Mouse (Mus musculus): ENCODE measurements around the gene Tex36. TPM values are rescaled to one million over a fixed set of nuclear protein-coding genes. Genes with fewer than 3 reads are reported as not detected.
A peak's percentile ranks its signal among the peaks of the same experiment; 100 is the strongest.

The Tex36 gene
- polyA plus RNA-seq, 1 experiment from 2014 or later, result not detected

- H3K4me2 ChIP-seq (replicated peaks), result no peak overlapping the region
- ATAC-seq (replicated peaks), result peak; percentile 74; the same call in 1 of the 2 replicates
- H3K9ac ChIP-seq (replicated peaks), result no peak overlapping the region
- no peaks in the 10 kb centered on the region for H3K36me3 ChIP-seq
- peaks cover 9% of the 10 kb centered on the region for H3K4me1 ChIP-seq
- no peaks in the 10 kb centered on the region for H3K9me3 ChIP-seq
- 46% methylated on average over 11 of the region's 11 CpGs for WGBS
- H3K27me3 ChIP-seq, result no peaks in the 10 kb centered on the region
- no peak overlapping the region for H3K4me3 ChIP-seq
- H3K27ac ChIP-seq (replicated peaks), result no peak overlapping the region
These were observed 18.8 kb upstream of the Tex36 start for GRCm38 (mm10) chr7:133620721-133621120.

GRCm38 (mm10) chr7:133612981-133613380 lies 11.0 kb upstream of the Tex36 start:
- 82% methylated on average over 2 of the region's 2 CpGs for WGBS
- Histone ChIP-seq H3K27ac (replicated peaks) (no peak overlapping the region), H3K27me3 (no peaks in the 10 kb centered on the region), H3K4me1 (peaks cover 21% of the 10 kb centered on the region), H3K9me3 (no peaks in the 10 kb centered on the region), H3K36me3 (no peaks in the 10 kb centered on the region), H3K4me3 (no peak overlapping the region), H3K9ac (replicated peaks) (no peak overlapping the region), H3K4me2 (replicated peaks) (no peak overlapping the region)
- ATAC-seq (replicated peaks), result no peak

- peak overlapping the region; percentile 81 for H3K27ac ChIP-seq (replicated peaks)
- H3K9me3 ChIP-seq, result no peaks in the 10 kb centered on the region
- peak; percentile 69; the same call in 1 of the 2 replicates for ATAC-seq (replicated peaks)
- H3K4me2 ChIP-seq (replicated peaks), result 0 out of 2 replicates have a peak overlapping the region, but pooled peaks have one; percentile 27
- no peak overlapping the region for H3K9ac ChIP-seq (replicated peaks)
- no peak overlapping the region for H3K4me3 ChIP-seq
- peaks cover 34% of the 10 kb centered on the region for H3K4me1 ChIP-seq
- no peaks in the 10 kb centered on the region for H3K36me3 ChIP-seq
- H3K27me3 ChIP-seq, result no peaks in the 10 kb centered on the region
- WGBS, result 34% methylated on average over 8 of the region's 8 CpGs
These were observed 7.6 kb upstream of the Tex36 start for GRCm38 (mm10) chr7:133609585-133609984.

DNA sequence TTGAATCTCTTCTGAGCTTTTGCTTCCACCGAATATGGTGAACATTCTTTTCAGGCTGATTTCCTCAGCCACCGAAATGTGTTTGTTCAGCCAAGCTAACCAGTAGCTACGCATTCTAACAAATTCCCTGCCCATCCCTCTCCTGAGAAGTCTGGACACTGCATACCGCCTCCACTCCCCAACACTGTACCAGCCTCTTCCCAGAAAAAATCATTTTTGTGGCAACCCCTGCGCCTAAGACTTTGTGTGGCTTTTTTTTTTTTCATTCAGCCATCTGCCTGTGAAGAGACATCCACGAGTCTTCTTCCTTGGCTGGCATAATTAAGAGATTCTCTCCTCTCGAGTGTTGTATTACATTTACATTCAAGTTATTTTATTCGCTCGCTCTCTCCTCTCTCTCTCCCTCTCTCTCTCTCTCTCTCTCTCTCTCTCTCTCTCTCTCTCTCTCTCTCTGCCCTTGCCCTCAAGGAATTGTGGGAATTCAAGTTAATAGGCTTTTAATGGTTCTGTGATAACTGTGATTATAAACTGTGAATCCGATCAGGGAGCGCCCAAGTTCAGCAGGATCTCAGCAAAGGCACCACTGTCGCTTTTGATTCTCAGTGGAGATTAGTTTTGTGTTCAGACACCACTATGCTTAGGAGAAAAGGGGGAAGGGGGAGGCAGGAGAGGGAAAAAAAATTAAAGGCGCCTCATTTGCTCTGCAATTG lies 6.8 kb upstream of the Tex36 start:
- peaks cover 34% of the 10 kb centered on the region for H3K4me1 ChIP-seq
- peak; percentile 38; the same call in 1 of the 2 replicates for ATAC-seq (replicated peaks)
- no peaks in the 10 kb centered on the region for H3K27me3 ChIP-seq
- H3K9ac ChIP-seq (replicated peaks), result no peak overlapping the region
- H3K4me2 ChIP-seq (replicated peaks), result peak overlapping the region; percentile 27
- H3K36me3 ChIP-seq, result no peaks in the 10 kb centered on the region
- H3K27ac ChIP-seq (replicated peaks), result peak overlapping the region; percentile 81
- WGBS, result 33% methylated on average over 13 of the region's 13 CpGs
- no peaks in the 10 kb centered on the region for H3K9me3 ChIP-seq
- H3K4me3 ChIP-seq, result no peak overlapping the region

GRCm38 (mm10) chr7:133607883-133608575 lies 6.1 kb upstream of the Tex36 start:
- ATAC-seq (replicated peaks), result 0 out of 2 replicates have a peak, but pooled peaks have one; percentile 32
- Histone ChIP-seq H3K4me2 (replicated peaks) (no peak overlapping the region), H3K27ac (replicated peaks) (peak overlapping the region; percentile 81), H3K4me1 (peaks cover 34% of the 10 kb centered on the region), H3K9me3 (no peaks in the 10 kb centered on the region), H3K27me3 (no peaks in the 10 kb centered on the region), H3K4me3 (no peak overlapping the region), H3K9ac (replicated peaks) (0 out of 2 replicates have a peak overlapping the region, but pooled peaks have one; percentile 1), H3K36me3 (no peaks in the 10 kb centered on the region)
- WGBS, result 40% methylated on average over 13 of the region's 13 CpGs

- no peaks in the 10 kb centered on the region for H3K36me3 ChIP-seq
- H3K4me2 ChIP-seq (replicated peaks), result no peak overlapping the region
- peaks cover 34% of the 10 kb centered on the region for H3K4me1 ChIP-seq
- no peaks in the 10 kb centered on the region for H3K9me3 ChIP-seq
- no peak for ATAC-seq (replicated peaks)
- H3K4me3 ChIP-seq, result no peak overlapping the region
- no peak overlapping the region for H3K9ac ChIP-seq (replicated peaks)
- no peaks in the 10 kb centered on the region for H3K27me3 ChIP-seq
- WGBS, result 36% methylated on average over 5 of the region's 5 CpGs
- H3K27ac ChIP-seq (replicated peaks), result peak overlapping the region; percentile 81
These were observed 5.4 kb upstream of the Tex36 start for GRCm38 (mm10) chr7:133607331-133607730.

DNA sequence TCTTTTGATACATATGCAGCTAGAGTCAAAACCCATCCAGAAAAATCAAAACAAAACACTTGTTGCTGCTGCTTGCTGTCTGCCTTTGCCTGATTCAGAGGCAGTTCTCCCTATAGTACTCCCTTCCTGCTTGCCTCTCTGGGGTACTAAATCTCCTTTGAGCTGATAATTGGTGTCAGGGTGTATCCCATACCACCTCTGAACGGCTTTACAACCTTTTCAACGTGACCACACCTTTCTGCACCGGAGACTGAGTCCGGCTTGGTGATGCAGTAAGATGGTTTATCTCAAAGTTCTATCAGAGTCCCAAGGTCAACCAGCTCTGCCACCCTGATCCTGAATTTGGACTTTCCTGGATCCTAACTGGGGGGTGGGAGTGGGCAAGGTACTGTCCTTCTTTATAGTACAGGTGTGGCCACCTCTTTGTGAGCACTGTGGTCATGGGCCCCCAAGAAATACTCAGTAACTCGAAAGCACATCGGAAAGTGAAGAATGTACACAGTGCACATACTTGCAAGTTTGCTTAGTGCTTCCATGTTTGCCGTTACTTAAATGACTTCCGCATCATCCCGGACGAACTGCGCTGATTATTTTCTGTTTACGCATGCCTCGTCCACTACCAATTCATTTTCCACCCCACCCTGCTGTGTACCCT lies 2.6 kb upstream of the Tex36 start:
- 88% methylated on average over 13 of the region's 13 CpGs for WGBS
- no peak overlapping the region for H3K4me2 ChIP-seq (replicated peaks)
- H3K36me3 ChIP-seq, result no peaks in the 10 kb centered on the region
- H3K4me3 ChIP-seq, result no peak overlapping the region
- H3K27me3 ChIP-seq, result no peaks in the 10 kb centered on the region
- H3K9me3 ChIP-seq, result no peaks in the 10 kb centered on the region
- no peak overlapping the region for H3K27ac ChIP-seq (replicated peaks)
- H3K9ac ChIP-seq (replicated peaks), result no peak overlapping the region
- H3K4me1 ChIP-seq, result peaks cover 29% of the 10 kb centered on the region
- ATAC-seq (replicated peaks), result no peak

- H3K27me3 ChIP-seq, result no peaks in the 10 kb centered on the region
- no peaks in the 10 kb centered on the region for H3K36me3 ChIP-seq
- no peak overlapping the region for H3K4me2 ChIP-seq (replicated peaks)
- H3K9me3 ChIP-seq, result no peaks in the 10 kb centered on the region
- 81% methylated on average over 2 of the region's 2 CpGs for WGBS
- H3K27ac ChIP-seq (replicated peaks), result no peak overlapping the region
- H3K4me3 ChIP-seq, result no peak overlapping the region
- ATAC-seq (replicated peaks), result no peak
- H3K4me1 ChIP-seq, result peaks cover 15% of the 10 kb centered on the region
- no peak overlapping the region for H3K9ac ChIP-seq (replicated peaks)
These were observed 1.2 kb upstream of the Tex36 start for GRCm38 (mm10) chr7:133603156-133603555.

GRCm38 (mm10) chr7:133600558-133600957 lies 1.4 kb downstream of the Tex36 start:
- Histone ChIP-seq H3K4me1 (no peaks in the 10 kb centered on the region), H3K4me3 (no peak overlapping the region), H3K9me3 (no peaks in the 10 kb centered on the region), H3K9ac (replicated peaks) (no peak overlapping the region), H3K4me2 (replicated peaks) (no peak overlapping the region), H3K27ac (replicated peaks) (no peak overlapping the region), H3K36me3 (no peaks in the 10 kb centered on the region), H3K27me3 (no peaks in the 10 kb centered on the region)
- ATAC-seq (replicated peaks), result no peak
- WGBS, result 63% methylated on average over 1 of the region's 1 CpGs

DNA sequence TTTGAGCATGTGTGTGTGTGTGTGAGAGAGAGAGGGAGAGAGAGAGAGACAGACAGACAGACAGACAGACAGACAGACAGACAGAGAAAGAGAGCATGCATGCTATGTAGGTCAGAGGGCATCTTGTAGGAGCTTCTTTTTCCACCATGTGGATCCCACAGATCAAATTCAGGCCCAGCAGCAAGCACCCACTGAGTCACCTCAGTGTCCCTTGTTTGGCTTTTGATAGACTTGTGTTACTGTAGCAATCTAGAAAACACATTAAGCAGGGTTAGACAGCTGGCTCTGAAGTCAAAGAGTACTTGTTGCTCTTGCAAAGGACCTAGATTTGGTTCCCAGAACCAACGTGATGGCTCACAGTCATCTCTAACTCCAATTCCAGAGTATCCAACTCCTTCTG lies 10.2 kb downstream of the Tex36 start:
- 86% methylated on average over 1 of the region's 1 CpGs for WGBS
- no peak overlapping the region for H3K4me3 ChIP-seq
- no peak for ATAC-seq (replicated peaks)

DNA sequence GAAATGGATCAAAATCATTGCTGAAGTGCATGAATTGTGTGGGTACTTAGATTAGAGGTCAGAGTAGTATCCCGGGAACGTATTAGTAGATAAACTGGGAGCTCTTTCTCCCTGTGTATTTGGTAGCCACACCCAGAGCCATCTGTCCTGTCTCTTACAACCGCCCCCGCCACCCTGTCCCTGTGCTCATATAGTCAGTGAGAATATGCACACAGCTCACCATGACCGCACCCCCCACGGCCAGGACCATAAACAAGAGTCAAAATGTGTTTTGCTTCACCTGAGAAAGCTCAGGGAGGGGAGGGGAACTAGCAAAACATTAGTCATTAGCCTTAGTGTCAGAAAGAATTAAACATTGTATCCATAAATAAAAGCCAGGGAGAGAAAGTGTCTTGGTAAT lies 18.7 kb downstream of the Tex36 start:
- H3K4me3 ChIP-seq, result no peak overlapping the region
- no peaks in the 10 kb centered on the region for H3K36me3 ChIP-seq
- no peaks in the 10 kb centered on the region for H3K4me1 ChIP-seq
- no peak overlapping the region for H3K27ac ChIP-seq (replicated peaks)
- no peaks in the 10 kb centered on the region for H3K27me3 ChIP-seq
- no peak overlapping the region for H3K4me2 ChIP-seq (replicated peaks)
- H3K9ac ChIP-seq (replicated peaks), result no peak overlapping the region
- ATAC-seq (replicated peaks), result no peak
- WGBS, result 94% methylated on average over 6 of the region's 6 CpGs
- H3K9me3 ChIP-seq, result no peaks in the 10 kb centered on the region

More for the DNA sequence above, 10.2 kb downstream of the Tex36 start:
- Histone ChIP-seq H3K4me2 (replicated peaks) (no peak overlapping the region), H3K27me3 (no peaks in the 10 kb centered on the region), H3K36me3 (no peaks in the 10 kb centered on the region), H3K9ac (replicated peaks) (no peak overlapping the region), H3K9me3 (no peaks in the 10 kb centered on the region), H3K4me1 (no peaks in the 10 kb centered on the region), H3K27ac (replicated peaks) (no peak overlapping the region)

DNA sequence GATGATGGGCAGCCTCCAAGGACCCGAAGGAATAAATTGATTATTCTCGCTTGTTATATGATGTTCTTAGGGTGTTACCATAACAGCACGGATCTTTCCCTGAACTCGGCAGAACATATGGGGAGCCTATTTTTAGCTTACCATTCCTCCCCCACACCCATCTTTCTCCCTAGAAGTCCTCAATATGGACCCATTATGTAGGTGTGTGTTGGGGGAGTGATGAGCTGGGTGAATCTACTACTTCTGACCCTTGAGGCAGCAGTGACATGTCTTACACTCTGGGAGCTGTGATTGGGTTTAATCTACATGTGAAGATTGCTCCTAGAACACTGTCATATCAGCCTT lies 21.7 kb downstream of the Tex36 start:
- no peaks in the 10 kb centered on the region for H3K27me3 ChIP-seq
- H3K4me3 ChIP-seq, result no peak overlapping the region
- no peaks in the 10 kb centered on the region for H3K4me1 ChIP-seq
- H3K36me3 ChIP-seq, result no peaks in the 10 kb centered on the region
- H3K9ac ChIP-seq (replicated peaks), result no peak overlapping the region
- WGBS, result 82% methylated on average over 4 of the region's 4 CpGs
- H3K27ac ChIP-seq (replicated peaks), result no peak overlapping the region
- no peaks in the 10 kb centered on the region for H3K9me3 ChIP-seq
- ATAC-seq (replicated peaks), result no peak
- H3K4me2 ChIP-seq (replicated peaks), result no peak overlapping the region
